Mouse (Mus musculus): ENCODE measurements around the gene Map4k1. TPM values are rescaled to one million over a fixed set of nuclear protein-coding genes. Genes with fewer than 3 reads are reported as not detected.

The Map4k1 gene
- polyA plus RNA-seq, 1 experiment: 6.2 TPM

DNA sequence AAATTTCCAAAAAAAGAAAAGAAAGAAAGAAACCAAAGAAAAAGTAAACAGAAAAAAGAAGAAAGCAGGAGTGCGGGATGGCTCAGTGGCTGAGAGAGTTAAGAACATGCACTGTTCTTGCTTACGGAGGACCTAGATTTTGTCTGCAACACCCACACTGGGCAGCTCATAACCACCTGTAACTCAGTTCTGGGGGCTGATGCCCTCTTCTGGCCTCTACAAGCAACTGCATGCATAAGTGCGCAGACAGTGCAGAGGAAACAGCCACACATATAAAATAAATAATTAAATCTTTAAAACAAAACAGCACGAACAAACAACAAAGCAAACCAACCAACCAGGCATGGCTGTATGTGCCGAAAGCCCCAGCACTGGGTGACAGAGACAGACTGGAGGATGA lies 50.8 kb downstream of the Map4k1 start:
- TF ChIP-seq CTCF (conservative IDR thresholded peaks at IDR 0.05; ENCODE audit: insufficient read depth, insufficient read length, low read depth, low read length): peak; percentile 34
- TF ChIP-seq POLR2A (IDR thresholded peaks at IDR 0.05; ENCODE audit: low read depth, low read length): no peak
- no peaks in the 10 kb centered on the region for H3K27me3 ChIP-seq (replicated peaks; ENCODE audit: control insufficient read depth, insufficient read depth, low read length)
- no peaks in the 10 kb centered on the region for H3K4me1 ChIP-seq (ENCODE audit: control insufficient read depth, insufficient read depth, low read length)
- no peaks in the 10 kb centered on the region for H3K36me3 ChIP-seq (ENCODE audit: control insufficient read depth, insufficient read depth, low read length)
- H3K4me3 ChIP-seq (ENCODE audit: insufficient read depth, low read depth, low read length): no peak overlapping the region
- 87% methylated on average over 5 of the region's 5 CpGs for WGBS
- no peak overlapping the region for H3K27ac ChIP-seq (ENCODE audit: insufficient read depth, low read depth, low read length)
- DNase-seq: no peak

DNA sequence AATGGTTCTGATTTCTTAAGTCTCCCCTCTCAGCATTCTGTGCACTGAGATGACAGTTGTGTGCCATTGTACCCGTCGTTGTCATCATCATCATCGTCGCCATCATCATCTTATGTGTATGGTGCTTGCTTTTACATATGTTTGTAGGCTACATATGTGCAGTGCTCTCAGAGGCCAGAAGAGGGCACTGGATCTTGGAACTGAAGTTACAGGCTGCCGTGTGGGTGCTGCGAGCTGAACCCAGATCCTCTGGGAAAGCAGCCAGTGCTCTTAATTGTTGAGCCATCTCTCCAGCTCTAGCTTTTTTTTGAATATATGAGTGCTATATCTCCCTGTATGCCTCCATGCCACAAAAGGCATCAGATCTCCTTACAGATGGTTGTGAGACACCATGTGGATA lies 55.4 kb downstream of the Map4k1 start:
- DNase-seq: no peak
- TF ChIP-seq POLR2A (IDR thresholded peaks at IDR 0.05; ENCODE audit: low read depth, low read length): no peak
- no peak for TF ChIP-seq CTCF (conservative IDR thresholded peaks at IDR 0.05; ENCODE audit: insufficient read depth, insufficient read length, low read depth, low read length)
- Histone ChIP-seq H3K4me1 (ENCODE audit: control insufficient read depth, insufficient read depth, low read length) (no peaks in the 10 kb centered on the region), H3K4me3 (ENCODE audit: insufficient read depth, low read depth, low read length) (no peak overlapping the region), H3K27ac (ENCODE audit: insufficient read depth, low read depth, low read length) (no peak overlapping the region), H3K36me3 (ENCODE audit: control insufficient read depth, insufficient read depth, low read length) (no peaks in the 10 kb centered on the region), H3K27me3 (replicated peaks; ENCODE audit: control insufficient read depth, insufficient read depth, low read length) (no peaks in the 10 kb centered on the region)
- 86% methylated on average over 6 of the region's 6 CpGs for WGBS

DNA sequence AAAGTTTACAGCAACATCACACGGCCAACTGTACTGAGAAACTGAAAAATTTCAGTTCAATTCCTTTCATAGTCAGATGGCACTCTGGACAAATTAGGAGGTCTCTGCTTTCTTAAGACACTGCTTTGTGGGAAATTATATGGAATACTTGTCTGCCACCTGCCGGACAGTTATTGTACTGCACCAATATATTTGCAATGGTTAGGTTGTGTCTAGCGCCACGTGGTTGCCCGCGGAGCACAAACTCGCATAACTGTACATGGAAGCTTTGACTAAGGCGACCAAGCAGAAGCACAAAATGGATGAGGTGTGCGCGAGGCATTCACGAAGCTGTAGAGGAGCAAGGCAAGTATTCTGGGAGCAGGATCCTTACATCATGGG lies 57.7 kb downstream of the Map4k1 start:
- Histone ChIP-seq H3K36me3 (ENCODE audit: control insufficient read depth, insufficient read depth, low read length) (no peaks in the 10 kb centered on the region), H3K4me1 (ENCODE audit: control insufficient read depth, insufficient read depth, low read length) (peaks cover 4% of the 10 kb centered on the region; the same call in 1 of the 2 replicates), H3K27ac (ENCODE audit: insufficient read depth, low read depth, low read length) (no peak overlapping the region), H3K4me3 (ENCODE audit: insufficient read depth, low read depth, low read length) (no peak overlapping the region), H3K27me3 (replicated peaks; ENCODE audit: control insufficient read depth, insufficient read depth, low read length) (no peaks in the 10 kb centered on the region)
- TF ChIP-seq CTCF (conservative IDR thresholded peaks at IDR 0.05; ENCODE audit: insufficient read depth, insufficient read length, low read depth, low read length) (peak; percentile 65), POLR2A (IDR thresholded peaks at IDR 0.05; ENCODE audit: low read depth, low read length) (no peak)
- WGBS: under 1% methylated on average over 11 of the region's 11 CpGs
- peak; percentile 89 for DNase-seq

DNA sequence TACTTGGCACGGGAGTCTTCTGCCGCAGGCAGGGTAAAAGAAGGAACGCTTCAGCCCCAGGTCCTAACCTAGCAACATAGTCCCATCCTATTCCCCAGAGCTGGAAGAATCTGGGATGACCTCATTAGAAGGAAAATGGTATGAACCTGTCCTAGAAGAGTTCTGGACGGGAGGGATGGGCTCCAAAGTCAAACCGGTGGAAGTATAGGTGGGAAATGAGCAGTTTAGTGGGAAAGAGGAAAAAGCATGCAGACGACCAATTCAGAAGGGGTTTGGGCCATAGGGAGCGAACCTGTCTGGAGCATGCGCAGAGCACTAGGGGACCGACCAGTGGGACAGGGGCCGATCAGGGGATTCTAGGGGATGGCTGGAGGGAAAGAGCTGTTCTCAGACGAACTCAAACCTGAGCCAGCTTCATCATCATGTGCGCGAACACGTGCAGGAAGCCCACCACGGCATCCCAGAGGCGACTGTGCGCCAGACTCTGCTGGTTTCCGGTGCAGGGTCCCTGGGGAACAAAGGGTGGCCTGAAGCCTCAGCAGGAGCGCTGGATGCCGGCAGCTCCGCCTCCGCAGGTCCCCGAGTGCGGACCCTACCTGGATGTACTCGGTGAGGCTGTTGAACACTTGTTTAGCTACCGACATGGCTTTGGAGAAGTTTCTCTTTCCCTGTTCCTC lies 58.3 kb downstream of the Map4k1 start:
- 2% methylated on average over 26 of the region's 26 CpGs for WGBS
- no peak overlapping the region for H3K27ac ChIP-seq (ENCODE audit: insufficient read depth, low read depth, low read length)
- TF ChIP-seq CTCF (conservative IDR thresholded peaks at IDR 0.05; ENCODE audit: insufficient read depth, insufficient read length, low read depth, low read length): no peak
- no peak for TF ChIP-seq POLR2A (IDR thresholded peaks at IDR 0.05; ENCODE audit: low read depth, low read length)

DNA sequence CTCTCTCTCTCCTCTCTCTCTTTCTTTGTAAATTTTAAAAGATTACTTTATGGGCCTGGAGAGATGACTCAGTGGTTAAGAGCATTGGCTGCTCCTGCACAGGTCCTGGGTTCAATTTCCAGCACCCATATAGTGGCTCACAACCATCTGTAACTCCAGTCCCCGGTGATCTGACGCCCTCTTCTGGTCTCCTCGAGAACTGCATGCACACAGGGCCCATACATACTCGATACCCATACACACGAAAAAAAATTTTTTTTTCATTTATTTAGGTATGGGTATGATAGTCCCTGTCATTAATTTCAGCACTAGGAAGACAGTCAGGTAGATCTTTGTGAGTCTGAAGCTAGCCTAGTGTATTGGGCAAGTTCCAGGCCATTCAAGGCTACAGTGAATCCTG lies 59.3 kb downstream of the Map4k1 start:
- 83% methylated on average over 5 of the region's 5 CpGs for WGBS
- H3K36me3 ChIP-seq (ENCODE audit: control insufficient read depth, insufficient read depth, low read length): no peaks in the 10 kb centered on the region
- H3K27me3 ChIP-seq (replicated peaks; ENCODE audit: control insufficient read depth, insufficient read depth, low read length): no peaks in the 10 kb centered on the region
- no peak for DNase-seq
- H3K4me1 ChIP-seq (ENCODE audit: control insufficient read depth, insufficient read depth, low read length): peaks cover 4% of the 10 kb centered on the region; the same call in 1 of the 2 replicates
- H3K27ac ChIP-seq (ENCODE audit: insufficient read depth, low read depth, low read length): no peak overlapping the region
- H3K4me3 ChIP-seq (ENCODE audit: insufficient read depth, low read depth, low read length): no peak overlapping the region
- no peak for TF ChIP-seq POLR2A (IDR thresholded peaks at IDR 0.05; ENCODE audit: low read depth, low read length)
- 0 out of 2 replicates have a peak, but pooled peaks have one; percentile 5 for TF ChIP-seq CTCF (conservative IDR thresholded peaks at IDR 0.05; ENCODE audit: insufficient read depth, insufficient read length, low read depth, low read length)

More for the DNA sequence above, 58.3 kb downstream of the Map4k1 start:
- H3K4me3 ChIP-seq (ENCODE audit: insufficient read depth, low read depth, low read length): no peak overlapping the region
- no peaks in the 10 kb centered on the region for H3K36me3 ChIP-seq (ENCODE audit: control insufficient read depth, insufficient read depth, low read length)
- peaks cover 4% of the 10 kb centered on the region; the same call in 1 of the 2 replicates for H3K4me1 ChIP-seq (ENCODE audit: control insufficient read depth, insufficient read depth, low read length)
- no peaks in the 10 kb centered on the region for H3K27me3 ChIP-seq (replicated peaks; ENCODE audit: control insufficient read depth, insufficient read depth, low read length)
- peak; percentile 7 for DNase-seq

DNA sequence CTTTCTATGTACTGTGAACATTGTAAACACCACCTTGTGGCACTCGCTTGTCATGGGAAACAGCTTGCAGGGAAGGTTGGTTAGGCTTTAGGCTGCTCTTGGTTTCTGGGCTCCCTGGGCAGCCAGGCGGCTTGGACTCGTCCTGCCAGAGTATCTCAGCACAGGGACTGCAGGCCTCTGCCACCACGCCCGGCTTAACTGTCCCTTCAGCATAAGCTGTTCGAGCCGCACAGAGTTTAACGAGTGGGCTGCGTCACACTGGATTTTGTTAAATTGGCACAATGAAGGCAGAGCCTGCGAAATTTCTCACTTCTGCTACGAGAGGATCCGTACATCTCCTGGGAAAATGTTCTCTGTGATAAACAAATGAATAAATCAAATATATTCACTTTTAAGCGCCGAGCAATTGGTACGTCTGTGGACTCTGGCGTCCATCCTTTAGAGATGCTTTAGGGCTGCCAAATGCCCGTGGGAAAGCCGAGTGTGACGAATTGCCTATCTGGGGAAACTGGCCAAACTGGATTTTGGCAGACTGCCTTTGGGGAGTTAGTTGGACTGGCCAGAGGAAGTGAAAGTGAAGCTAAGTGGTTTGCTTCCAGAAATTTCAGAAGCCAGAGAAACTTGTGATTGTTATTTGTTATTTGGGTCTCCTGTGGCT lies 61.3 kb downstream of the Map4k1 start:
- WGBS: 32% methylated on average over 19 of the region's 19 CpGs
- Histone ChIP-seq H3K4me3 (ENCODE audit: insufficient read depth, low read depth, low read length) (no peak overlapping the region), H3K27me3 (replicated peaks; ENCODE audit: control insufficient read depth, insufficient read depth, low read length) (no peaks in the 10 kb centered on the region), H3K27ac (ENCODE audit: insufficient read depth, low read depth, low read length) (no peak overlapping the region), H3K4me1 (ENCODE audit: control insufficient read depth, insufficient read depth, low read length) (peaks cover 4% of the 10 kb centered on the region; the same call in 1 of the 2 replicates), H3K36me3 (ENCODE audit: control insufficient read depth, insufficient read depth, low read length) (no peaks in the 10 kb centered on the region)
- peak; percentile 87 for DNase-seq
- TF ChIP-seq CTCF (conservative IDR thresholded peaks at IDR 0.05; ENCODE audit: insufficient read depth, insufficient read length, low read depth, low read length) (no peak), POLR2A (IDR thresholded peaks at IDR 0.05; ENCODE audit: low read depth, low read length) (no peak)

DNA sequence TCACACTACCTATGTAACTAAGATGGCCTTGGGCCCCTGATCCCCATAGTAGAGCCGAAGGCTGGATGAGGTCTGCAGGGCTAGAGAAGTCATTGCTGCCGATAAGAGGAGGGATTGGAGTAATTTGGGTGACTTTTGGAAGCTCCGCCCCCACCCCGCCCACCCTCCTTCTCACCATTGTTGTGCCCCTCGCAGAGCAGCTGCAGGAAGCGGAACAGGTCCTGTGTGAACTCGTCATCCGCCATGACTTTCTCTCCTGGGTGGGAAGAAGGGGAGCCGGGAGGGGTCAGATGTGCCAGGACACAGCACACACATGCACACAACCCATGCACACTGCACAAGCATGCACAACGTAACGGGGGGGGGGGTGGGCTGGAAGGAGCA lies 61.8 kb downstream of the Map4k1 start:
- Histone ChIP-seq H3K4me3 (ENCODE audit: insufficient read depth, low read depth, low read length) (no peak overlapping the region), H3K27me3 (replicated peaks; ENCODE audit: control insufficient read depth, insufficient read depth, low read length) (no peaks in the 10 kb centered on the region), H3K27ac (ENCODE audit: insufficient read depth, low read depth, low read length) (no peak overlapping the region), H3K4me1 (ENCODE audit: control insufficient read depth, insufficient read depth, low read length) (peaks cover 4% of the 10 kb centered on the region; the same call in 1 of the 2 replicates), H3K36me3 (ENCODE audit: control insufficient read depth, insufficient read depth, low read length) (no peaks in the 10 kb centered on the region)
- WGBS: 24% methylated on average over 11 of the region's 11 CpGs
- no peak for TF ChIP-seq POLR2A (IDR thresholded peaks at IDR 0.05; ENCODE audit: low read depth, low read length)
- no peak for TF ChIP-seq CTCF (conservative IDR thresholded peaks at IDR 0.05; ENCODE audit: insufficient read depth, insufficient read length, low read depth, low read length)
- no peak for DNase-seq

All from kidney, adult 2 months (tissue).